Mouse (Mus musculus) CH12.LX (cell line): ENCODE data around the gene Tfdp1.

Experiments
- BHLHE40 ChIP-seq: IDR thresholded peaks from 2 replicates; pipeline ENCODE4 v1.6.1; 2011; ENCODE audit warnings: mild to moderate bottlenecking, low read depth, low read length, improper control_type of control experiment
- CTCF ChIP-seq, 2 experiments: IDR thresholded peaks in 1 of 2; conservative IDR thresholded peaks in 1 of 2; 2 replicates each; pipeline ENCODE4 v1.5.1; 2011 to 2012; ENCODE audit warnings: low read depth in 2 of 2, low read length in 2 of 2, improper control_type of control experiment in 1 of 2, inconsistent platforms in 1 of 2, mild to moderate bottlenecking in 1 of 2, moderate library complexity in 1 of 2
- EP300 ChIP-seq: IDR thresholded peaks from 2 replicates; pipeline ENCODE4 v1.6.1; 2011; ENCODE audit warnings: low read length, improper control_type of control experiment
- POLR2A ChIP-seq: IDR thresholded peaks from 2 replicates; pipeline ENCODE4 v1.6.1; 2011; ENCODE audit warnings: low read depth, mild to moderate bottlenecking, improper control_type of control experiment, low read length
- SMC3 ChIP-seq: IDR thresholded peaks from 2 replicates; pipeline ENCODE4 v1.6.1; 2011; ENCODE audit warnings: low read depth, low read length, improper control_type of control experiment

- TF ChIP-seq SMC3 (no peak), POLR2A (no peak), BHLHE40 (no peak), CTCF (conservative IDR thresholded peaks at IDR 0.05 in 1 of 2, IDR thresholded peaks at IDR 0.05 in 1 of 2; ENCODE audit: low read depth in 2 of 2, low read length in 2 of 2) (no peak), EP300 (no peak)
These were observed 11.5 kb downstream of the Tfdp1 start for GRCm38 (mm10) chr8:13350052-13350451.
